Mouse (Mus musculus): Measurements from ENCODE around the gene Gm20481.
"Not testable (repeated sequence)": the region's sequence is repeated elsewhere in the genome, so short reads cannot be mapped to it uniquely, and the experiment has no call there.

Gm20481 gene

GRCm38 (mm10) chr17:34946486-34947140 lies 23.1 kb upstream of the Gm20481 start:
- POLR2A ChIA-PET: interaction anchor here (0.5 to 9.1 kb wide), 13 partner anchors 12 to 116 kb away, joined by 3 to 158 read pairs (median 4); partner anchors contain the start of genes Neu1 (in 2 of the 4), C2 (in 1 of the 4), Ehmt2 (in 1 of the 4) and Zbtb12 (in 1 of the 4)

GRCm38 (mm10) chr17:34947606-34948005 lies 22.1 kb upstream of the Gm20481 start:
- ChIA-PET POLR2A (interaction anchor here in 3 of 4 experiments (0.8 to 9.1 kb wide), 12 partner anchors 13 to 303 kb away, joined by 3 to 158 read pairs (median 38); partner anchors contain the start of genes Neu1 (in 2 of the 3), C2 (in 1 of the 3), D17H6S53E (in 1 of the 3) and Ehmt2 (in 1 of the 3)), CTCF (no interaction called here)

More at GRCm38 (mm10) chr17:34946486-34947140, 23.1 kb upstream of the Gm20481 start:
- CTCF ChIA-PET: interaction anchor here in 3 of 4 experiments (0.6 to 1.3 kb wide), 5 partner anchors 35 to 826 kb away, joined by 3 to 4 read pairs (median 3); partner anchors contain the start of gene Lsm2 (in 1 of the 3)

DNA sequence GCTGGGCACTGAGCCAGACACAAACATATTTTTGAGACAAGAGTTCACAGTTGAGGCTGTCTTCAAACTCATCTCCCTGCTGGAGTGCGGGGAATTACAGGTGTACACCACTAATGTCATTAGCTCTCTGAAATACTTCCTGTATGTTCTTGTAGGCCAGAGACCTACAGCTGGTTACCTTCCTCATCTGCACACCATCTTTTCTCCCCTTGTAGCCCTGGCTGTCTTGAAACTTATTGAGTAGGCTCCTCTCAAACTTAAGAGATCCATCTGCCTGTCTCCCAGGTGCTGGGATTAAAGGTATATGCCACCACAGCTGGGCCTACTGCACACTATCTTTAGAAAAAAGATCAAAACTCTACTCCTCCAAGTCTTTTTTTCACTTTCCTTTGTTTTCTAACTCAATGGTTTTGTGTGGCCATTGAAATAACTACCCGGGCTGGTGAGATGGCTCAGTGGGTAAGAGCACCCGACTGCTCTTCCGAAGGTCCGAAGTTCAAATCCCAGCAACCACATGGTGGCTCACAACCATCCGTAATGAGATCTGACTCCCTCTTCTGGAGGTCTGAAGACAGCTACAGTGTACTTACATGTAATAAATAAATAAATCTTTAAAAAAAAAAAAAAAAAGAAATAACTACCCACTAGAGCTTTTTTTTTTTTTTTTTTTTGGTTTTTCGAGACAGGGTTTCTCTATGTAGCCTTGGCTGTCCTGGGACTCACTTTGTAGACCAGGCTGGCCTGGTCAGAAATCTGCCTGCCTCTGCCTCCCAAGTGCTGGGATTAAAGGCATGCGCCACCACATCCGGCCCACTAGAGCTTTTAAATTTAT lies 20.8 kb upstream of the Gm20481 start:
- POLR2A ChIA-PET: interaction anchor here (0.5 to 9.1 kb wide), 89 partner anchors 7 to 926 kb away, joined by 3 to 216 read pairs (median 7); partner anchors contain the start of genes Neu1 (in 4 of the 4), Lsm2 (in 3 of the 4), Agpat1 (in 2 of the 4) and Ddx39b (in 2 of the 4)

DNA sequence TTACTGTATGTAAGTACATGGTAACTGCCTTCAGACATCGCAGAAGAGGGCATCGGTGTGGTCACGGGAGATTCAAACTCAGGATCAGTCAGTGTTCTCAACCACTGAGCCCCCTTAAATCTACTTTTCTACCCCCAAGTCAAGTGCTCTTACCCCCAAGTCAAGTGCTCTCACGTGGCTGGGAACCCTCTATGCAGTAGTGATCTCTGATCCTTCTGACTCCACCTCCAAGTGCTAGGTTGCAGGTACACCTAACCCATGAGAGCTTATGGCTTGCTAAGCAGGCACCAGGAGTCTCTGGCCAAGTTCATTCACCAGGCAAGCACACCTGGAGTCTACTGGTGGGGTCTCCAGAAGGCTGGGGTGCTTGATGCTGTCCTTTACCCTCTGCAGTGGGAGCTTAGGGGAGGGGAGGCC lies 20.2 kb upstream of the Gm20481 start:
- ChIA-PET POLR2A (interaction anchor here (0.5 to 9.1 kb wide), 117 partner anchors 7 to 994 kb away, joined by 3 to 216 read pairs (median 6); partner anchors contain the start of genes Neu1 (in 4 of the 4), Hspa1b (in 3 of the 4), Lsm2 (in 3 of the 4) and Agpat1 (in 2 of the 4)), CTCF (interaction anchor here in 3 of 4 experiments (0.6 to 1.7 kb wide), 9 partner anchors 15 to 327 kb away, joined by 3 to 14 read pairs (median 4); no protein-coding TSS in a partner anchor)

More for the DNA sequence above, 20.8 kb upstream of the Gm20481 start:
- CTCF ChIA-PET: interaction anchor here (0.6 to 1.7 kb wide), 13 partner anchors 14 to 917 kb away, joined by 3 to 14 read pairs (median 4); no protein-coding TSS in a partner anchor

- CTCF ChIA-PET: interaction anchor here (0.6 to 1.9 kb wide), 9 partner anchors 19 to 601 kb away, joined by 3 to 6 read pairs (median 3); partner anchors contain the start of genes Lsm2 (in 1 of the 4) and Neu1 (in 1 of the 4)
- POLR2A ChIA-PET: interaction anchor here (0.6 to 9.1 kb wide), 165 partner anchors 8 to 1127 kb away, joined by 3 to 216 read pairs (median 5); partner anchors contain the start of genes Agpat1 (in 3 of the 4), Lsm2 (in 3 of the 4), Neu1 (in 3 of the 4) and Atf6b (in 2 of the 4)
These were observed 18.9 kb upstream of the Gm20481 start for GRCm38 (mm10) chr17:34950514-34951455.

GRCm38 (mm10) chr17:34951636-34952377 lies 17.9 kb upstream of the Gm20481 start:
- CTCF ChIA-PET: interaction anchor here in 3 of 4 experiments (0.6 to 1.9 kb wide), 48 partner anchors 11 to 581 kb away, joined by 3 to 13 read pairs (median 4); partner anchors contain the start of genes Lsm2 (in 2 of the 3), Neu1 (in 2 of the 3), Atf6b (in 1 of the 3) and C2 (in 1 of the 3)
- POLR2A ChIA-PET: interaction anchor here (0.6 to 9.1 kb wide), 193 partner anchors 9 to 1043 kb away, joined by 3 to 216 read pairs (median 5); partner anchors contain the start of genes Agpat1 (in 3 of the 4), H2-DMa (in 3 of the 4), Hspa1a (in 3 of the 4) and Hspa1l (in 3 of the 4)

- ChIA-PET POLR2A (interaction anchor here (0.6 to 9.1 kb wide), 212 partner anchors 10 to 1044 kb away, joined by 3 to 216 read pairs (median 4); partner anchors contain the start of genes Atf6b (in 3 of the 4), D17H6S53E (in 3 of the 4), Ehmt2 (in 3 of the 4) and Hspa1a (in 3 of the 4)), CTCF (interaction anchor here (0.6 to 1.7 kb wide), 53 partner anchors 11 to 1076 kb away, joined by 3 to 13 read pairs (median 4); partner anchors contain the start of genes Lsm2 (in 2 of the 4), Neu1 (in 2 of the 4), Atf6b (in 1 of the 4) and C2 (in 1 of the 4))
These were observed 17.2 kb upstream of the Gm20481 start for GRCm38 (mm10) chr17:34952378-34953040.

- ChIA-PET CTCF (interaction anchor here in 3 of 4 experiments (0.7 to 1.7 kb wide), 4 partner anchors 25 to 203 kb away, joined by 7 to 9 read pairs (median 8); partner anchors contain the start of gene Lsm2 (in 1 of the 3)), POLR2A (interaction anchor here in 3 of 4 experiments (0.7 to 9.1 kb wide), 31 partner anchors 10 to 701 kb away, joined by 3 to 216 read pairs (median 10); partner anchors contain the start of genes Lsm2 (in 2 of the 3), Gm20547 (in 1 of the 3), Hspa1a (in 1 of the 3) and Hspa1b (in 1 of the 3))
These were observed 16.5 kb upstream of the Gm20481 start for GRCm38 (mm10) chr17:34953258-34953657.

GRCm38 (mm10) chr17:34953904-34954303 lies 15.8 kb upstream of the Gm20481 start:
- POLR2A ChIA-PET: interaction anchor here in 2 of 4 experiments (0.8 to 1.6 kb wide), 2 partner anchors 20 to 106 kb away, joined by 3 to 5 read pairs; partner anchors contain the start of gene Ddah2 (in 1 of the 2)

GRCm38 (mm10) chr17:34954831-34955230 lies 14.9 kb upstream of the Gm20481 start:
- ChIA-PET CTCF (interaction anchor here in 2 of 4 experiments (0.6 to 1.2 kb wide), 3 partner anchors 27 to 1063 kb away, joined by 3 to 5 read pairs (median 3); partner anchors contain the start of gene Lsm2 (in 1 of the 2)), POLR2A (interaction anchor here in 3 of 4 experiments (0.8 to 3.0 kb wide), 15 partner anchors 9 to 614 kb away, joined by 3 to 32 read pairs (median 4); partner anchors contain the start of genes Csnk2b (in 1 of the 3), Ddah2 (in 1 of the 3), Gm20481 (in 1 of the 3) and Gpank1 (in 1 of the 3))

More at GRCm38 (mm10) chr17:34953904-34954303, 15.8 kb upstream of the Gm20481 start:
- CTCF ChIA-PET: no interaction called here

DNA sequence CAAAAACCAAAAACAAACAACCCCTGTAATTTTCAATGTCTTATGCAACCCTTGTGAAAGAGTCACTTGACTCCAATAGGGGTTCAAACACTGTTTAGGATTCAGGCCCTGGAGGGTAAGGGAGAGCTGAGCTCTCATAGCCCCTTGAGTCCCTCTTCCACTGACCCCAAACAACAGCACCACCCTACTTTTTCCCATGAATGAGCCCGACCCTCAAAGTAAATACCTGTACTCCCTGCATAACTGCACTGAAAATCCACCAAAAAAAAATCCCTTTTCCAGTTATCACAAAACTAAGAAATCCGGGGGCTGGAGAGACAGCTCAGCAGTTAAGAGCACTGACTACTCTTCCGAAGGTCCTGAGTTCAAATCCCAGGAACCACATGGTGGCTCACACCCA lies 13.8 kb upstream of the Gm20481 start:
- ChIA-PET POLR2A (interaction anchor here in 3 of 4 experiments (0.6 to 3.0 kb wide), 13 partner anchors 8 to 615 kb away, joined by 3 to 32 read pairs (median 4); partner anchors contain the start of genes Lsm2 (in 2 of the 3), Csnk2b (in 1 of the 3), Ddx39b (in 1 of the 3) and Gm20481 (in 1 of the 3)), CTCF (interaction anchor here in 2 of 4 experiments (0.5 to 1.3 kb wide), 4 partner anchors 24 to 132 kb away, joined by 3 read pairs; partner anchors contain the start of gene Lsm2 (in 1 of the 2))

- POLR2A ChIA-PET: interaction anchor here in 3 of 4 experiments (0.7 to 3.0 kb wide), 13 partner anchors 8 to 285 kb away, joined by 3 to 32 read pairs (median 4); partner anchors contain the start of genes Lsm2 (in 2 of the 3), Csnk2b (in 1 of the 3), Ddx39b (in 1 of the 3) and Gm20481 (in 1 of the 3)
- CTCF ChIA-PET: interaction anchor here in 2 of 4 experiments (0.9 to 1.3 kb wide), 2 partner anchors 23 to 131 kb away, joined by 3 read pairs; no protein-coding TSS in a partner anchor
These were observed 13.4 kb upstream of the Gm20481 start for GRCm38 (mm10) chr17:34956340-34956739.

GRCm38 (mm10) chr17:34957291-34957690 lies 12.4 kb upstream of the Gm20481 start:
- CTCF ChIA-PET: not testable (repeated sequence)
- POLR2A ChIA-PET: interaction anchor here in 2 of 4 experiments (1.2 to 3.0 kb wide), 4 partner anchors 10 to 24 kb away, joined by 4 to 32 read pairs (median 9); partner anchors contain the start of genes Lsm2 (in 2 of the 2) and Gm20481 (in 1 of the 2)

DNA sequence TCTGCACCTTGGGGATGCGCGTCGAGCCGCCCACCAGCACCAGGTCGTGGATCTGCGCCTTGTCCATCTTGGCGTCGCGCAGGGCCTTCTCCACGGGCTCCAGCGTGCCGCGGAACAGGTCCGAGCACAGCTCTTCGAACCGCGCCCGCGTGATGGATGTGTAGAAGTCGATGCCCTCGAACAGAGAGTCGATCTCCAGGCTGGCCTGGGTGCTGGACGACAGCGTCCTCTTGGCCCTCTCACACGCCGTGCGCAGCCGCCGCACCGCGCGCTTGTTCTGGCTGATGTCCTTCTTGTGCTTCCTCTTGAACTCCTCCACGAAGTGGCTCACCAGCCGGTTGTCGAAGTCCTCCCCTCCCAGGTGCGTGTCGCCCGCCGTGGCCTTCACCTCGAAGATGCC lies 11.7 kb upstream of the Gm20481 start:
- CTCF ChIA-PET, POLR2A ChIA-PET: not testable (repeated sequence)
